In genomic region chr17:25608137-25608785, GRCm38 (mm10) we compare ENCODE assay signal across 13 mouse cellular contexts. TPM values are rescaled to one million over a fixed set of nuclear protein-coding genes. Genes with fewer than 3 reads are reported as not detected.
DNase-seq lines count a peak whose midpoint lies in the region; ATAC-seq lines count a peak whose summit lies in the region.
"Had no signal": no experiment of that assay in that cellular context is flagged by ENCODE, and none has a peak within 500 bp of the region (broad histone marks: within the 10 kb centered on the region; RNA-seq: fewer than 3 reads in every experiment).

No protein-coding gene starts in this region.

- no peak overlapping the region for H3K9ac ChIP-seq in midbrain, embryonic 13.5 days (replicated peaks)
- no peak overlapping the region for H3K9ac ChIP-seq in midbrain, embryonic 14.5 days (replicated peaks; ENCODE audit: low read length)
- H3K9ac ChIP-seq in forebrain, embryonic 13.5 days: no peak overlapping the region
- no peak overlapping the region for H3K9ac ChIP-seq in midbrain, embryonic 16.5 days (ENCODE audit: low read depth, low read length)
- H3K9ac ChIP-seq: kidney, embryonic 15.5 days; liver, embryonic 12.5 days had no signal

- no peak for DNase-seq in midbrain, embryonic 14.5 days
- DNase-seq in kidney, adult 9 months: no peak
- no peak for DNase-seq in gastrocnemius, adult 18-20 months (ENCODE audit: low spot score)
- DNase-seq in frontal cortex, postnatal 14 days (ENCODE audit: low spot score in 2 of 2): no peak
- DNase-seq: adrenal gland, adult 2 months; cerebellum, postnatal 36 days; heart, postnatal 10 days; lung, postnatal 10 days had no signal

- H3K27me3 ChIP-seq in midbrain, embryonic 13.5 days: no peaks in the 10 kb centered on the region
- H3K27me3 ChIP-seq in midbrain, embryonic 14.5 days (ENCODE audit: control insufficient read depth, insufficient read depth, low read length): no peaks in the 10 kb centered on the region
- no peaks in the 10 kb centered on the region for H3K27me3 ChIP-seq in forebrain, embryonic 13.5 days
- no peaks in the 10 kb centered on the region for H3K27me3 ChIP-seq in midbrain, embryonic 16.5 days (ENCODE audit: control insufficient read depth, insufficient read depth, low read depth, low read length)
- H3K27me3 ChIP-seq: kidney, embryonic 15.5 days; liver, embryonic 12.5 days had no signal

- H3K9me3 ChIP-seq in midbrain, embryonic 13.5 days: no peaks in the 10 kb centered on the region
- H3K9me3 ChIP-seq in midbrain, embryonic 14.5 days (ENCODE audit: control insufficient read depth, low read length): no peaks in the 10 kb centered on the region
- no peaks in the 10 kb centered on the region for H3K9me3 ChIP-seq in forebrain, embryonic 13.5 days (replicated peaks)
- H3K9me3 ChIP-seq in midbrain, embryonic 16.5 days (replicated peaks; ENCODE audit: control insufficient read depth, low read length, poor library complexity, severe bottlenecking): no peaks in the 10 kb centered on the region
- H3K9me3 ChIP-seq: kidney, embryonic 15.5 days; liver, embryonic 12.5 days had no signal

- peak overlapping the region; percentile 70 for H3K27ac ChIP-seq in midbrain, embryonic 13.5 days
- no peak overlapping the region for H3K27ac ChIP-seq in midbrain, embryonic 14.5 days (replicated peaks; ENCODE audit: low read depth, low read length)
- H3K27ac ChIP-seq in forebrain, embryonic 13.5 days: peak overlapping the region; percentile 87
- peak overlapping the region; percentile 19; the same call in 1 of the 2 replicates for H3K27ac ChIP-seq in midbrain, embryonic 16.5 days (ENCODE audit: low read length)
- H3K27ac ChIP-seq: kidney, embryonic 15.5 days; liver, embryonic 12.5 days had no signal

- peaks cover 8% of the 10 kb centered on the region for H3K36me3 ChIP-seq in midbrain, embryonic 13.5 days
- H3K36me3 ChIP-seq in midbrain, embryonic 14.5 days (ENCODE audit: control insufficient read depth, insufficient read depth, low read length): peaks cover 10% of the 10 kb centered on the region; the same call in 1 of the 2 replicates
- H3K36me3 ChIP-seq in forebrain, embryonic 13.5 days (ENCODE audit: poor library complexity, severe bottlenecking): peaks cover 9% of the 10 kb centered on the region; the same call in 1 of the 2 replicates
- H3K36me3 ChIP-seq in midbrain, embryonic 16.5 days (ENCODE audit: control insufficient read depth, insufficient read depth, low read length): no peaks in the 10 kb centered on the region

- H3K4me3 ChIP-seq in midbrain, embryonic 13.5 days (replicated peaks): no peak overlapping the region
- H3K4me3 ChIP-seq in midbrain, embryonic 14.5 days (replicated peaks; ENCODE audit: low read depth, low read length): no peak overlapping the region
- H3K4me3 ChIP-seq in forebrain, embryonic 13.5 days: no peak overlapping the region
- no peak overlapping the region for H3K4me3 ChIP-seq in midbrain, embryonic 16.5 days (ENCODE audit: low read depth, low read length)
- H3K4me3 ChIP-seq: kidney, embryonic 15.5 days; liver, embryonic 12.5 days had no signal

- H3K4me2 ChIP-seq in midbrain, embryonic 13.5 days (replicated peaks): no peak overlapping the region
- H3K4me2 ChIP-seq in midbrain, embryonic 14.5 days (ENCODE audit: low read length): no peak overlapping the region
- no peak overlapping the region for H3K4me2 ChIP-seq in forebrain, embryonic 13.5 days
- no peak overlapping the region for H3K4me2 ChIP-seq in midbrain, embryonic 16.5 days (ENCODE audit: low read length)
- H3K4me2 ChIP-seq: kidney, embryonic 15.5 days; liver, embryonic 12.5 days had no signal

- ATAC-seq in midbrain, embryonic 13.5 days: no peak
- ATAC-seq in midbrain, embryonic 14.5 days (ENCODE audit: low FRiP score, low TSS enrichment): no peak
- ATAC-seq in forebrain, embryonic 13.5 days: no peak; the same call in 1 of the 2 replicates
- ATAC-seq in midbrain, embryonic 16.5 days: no peak
- ATAC-seq: liver, embryonic 12.5 days had no signal

- 89% methylated on average over 11 of the region's 11 CpGs for WGBS in midbrain, embryonic 13.5 days
- 91% methylated on average over 11 of the region's 11 CpGs for WGBS in midbrain, embryonic 14.5 days
- 80% methylated on average over 11 of the region's 11 CpGs for WGBS in forebrain, embryonic 13.5 days
- 88% methylated on average over 11 of the region's 11 CpGs for WGBS in midbrain, embryonic 16.5 days

- H3K4me1 ChIP-seq in midbrain, embryonic 13.5 days (replicated peaks): peaks cover 30% of the 10 kb centered on the region
- H3K4me1 ChIP-seq in midbrain, embryonic 14.5 days (ENCODE audit: control insufficient read depth, insufficient read depth, low read length): peaks cover 19% of the 10 kb centered on the region
- H3K4me1 ChIP-seq in forebrain, embryonic 13.5 days: peaks cover 43% of the 10 kb centered on the region
- H3K4me1 ChIP-seq in midbrain, embryonic 16.5 days (ENCODE audit: control insufficient read depth, insufficient read depth, low read length): peaks cover 12% of the 10 kb centered on the region; the same call in 1 of the 2 replicates

RNA-seq across cellular contexts. Expression of gene Lmf1, which starts 29.4 kb away (rescaled TPM):
- polyA plus RNA-seq in midbrain, embryonic 13.5 days (2015; fragmentation: Nextera tagmentation; extraction: Ambion mirVana): 20.6 and 22.9 TPM in 2 replicates
- 19.5 and 20.8 TPM in 2 replicates for polyA plus RNA-seq in midbrain, embryonic 14.5 days (2014; fragmentation: Nextera tagmentation; extraction: Ambion mirVana)
- 19.7 and 20.9 TPM in 2 replicates for polyA plus RNA-seq in forebrain, embryonic 13.5 days (2015; fragmentation: Nextera tagmentation; extraction: Ambion mirVana)
- polyA plus RNA-seq in midbrain, embryonic 16.5 days (2015; fragmentation: Nextera tagmentation; extraction: Ambion mirVana): 20.4 and 20.6 TPM in 2 replicates
- total RNA-seq in gastrocnemius, adult 18-20 months (2021): 10 to 100 TPM; 11.3 to 12.6 TPM

RNA-seq across cellular contexts. Expression of gene Sox8, which starts 37.8 kb away (rescaled TPM):
- 5.2 and 7.9 TPM in 2 replicates for polyA plus RNA-seq in midbrain, embryonic 13.5 days (2015; fragmentation: Nextera tagmentation; extraction: Ambion mirVana)
- 8.0 and 13.5 TPM in 2 replicates for polyA plus RNA-seq in midbrain, embryonic 14.5 days (2014; fragmentation: Nextera tagmentation; extraction: Ambion mirVana)
- polyA plus RNA-seq in forebrain, embryonic 13.5 days (2015; fragmentation: Nextera tagmentation; extraction: Ambion mirVana): 15.3 and 17.5 TPM in 2 replicates
- 10.1 and 16.2 TPM in 2 replicates for polyA plus RNA-seq in midbrain, embryonic 16.5 days (2015; fragmentation: Nextera tagmentation; extraction: Ambion mirVana)
- under 1 TPM; 0.37 to 0.59 TPM for total RNA-seq in gastrocnemius, adult 18-20 months (2021)
